Mouse (Mus musculus) mouse trophoblast stem cell (cell line): ENCODE data around the gene Arhgef3.

Experiments
- in situ Hi-C, 2 experiments: fragments of 300-500 bp; cut with MseI, MboI; formaldehyde crosslinking; loops; 2 replicates in 1 of 2; 3 replicates in 1 of 2; pipeline ENCODE4 v1.15.1; 2025

The Arhgef3 gene

DNA sequence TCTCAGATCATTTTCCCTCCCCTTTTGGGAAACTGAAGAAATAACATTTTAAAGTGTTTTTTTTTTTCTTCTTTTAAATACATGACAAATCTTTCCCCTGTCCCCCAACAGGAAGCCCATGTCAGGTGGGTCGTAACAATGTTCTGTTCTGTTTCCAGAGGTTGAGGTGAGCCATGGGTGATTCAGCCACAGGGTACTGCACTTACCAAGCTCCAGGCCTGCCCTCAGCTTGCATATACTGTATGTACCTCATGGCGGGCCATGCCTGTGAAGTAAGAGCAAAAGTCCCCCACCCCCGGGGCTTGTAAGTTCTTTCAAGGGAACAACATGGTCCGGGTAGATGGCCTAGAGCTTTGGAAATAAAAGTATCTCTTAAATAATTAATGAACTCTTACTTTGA, 188.6 kb downstream of the Arhgef3 start:
- in situ Hi-C loops: no loop called here

DNA sequence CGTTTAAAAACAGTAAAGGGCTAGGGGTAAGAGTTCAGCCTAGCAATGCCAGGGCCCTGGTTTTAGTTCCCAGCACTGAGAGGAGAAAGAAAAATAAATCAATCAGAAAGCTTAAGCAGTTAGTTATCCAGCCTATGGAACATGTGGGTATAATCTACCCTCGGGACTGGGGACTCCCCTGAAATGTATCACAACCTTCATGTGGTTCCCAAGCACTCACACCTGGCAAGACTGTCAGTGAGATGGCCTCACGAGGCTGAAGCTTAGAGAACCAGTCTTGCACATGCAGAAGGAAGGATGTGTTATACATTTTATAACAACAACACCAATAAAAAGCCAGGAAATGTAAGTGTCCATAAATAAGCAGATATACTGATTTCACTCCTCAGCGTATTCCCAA, 189.7 kb downstream of the Arhgef3 start:
- in situ Hi-C loops: no loop called here

DNA sequence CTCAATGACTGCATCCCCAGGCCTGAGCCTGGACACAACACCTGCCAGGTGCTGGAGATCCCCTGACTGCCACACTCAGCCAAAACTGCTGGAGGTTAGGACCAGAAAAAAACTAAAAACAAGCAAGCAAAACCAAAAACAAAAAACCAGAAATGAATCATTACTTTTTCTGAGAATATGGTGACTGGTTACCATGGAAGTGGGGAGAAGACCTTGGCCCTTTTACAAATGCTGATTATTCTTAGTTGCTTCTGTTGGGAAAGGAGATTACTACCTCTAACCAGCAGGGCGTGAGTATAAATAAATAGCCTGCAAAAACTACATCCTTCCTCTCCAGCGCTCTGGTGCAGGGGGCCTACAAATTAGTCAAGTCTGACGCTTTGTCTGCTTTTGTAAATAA, 194.1 kb downstream of the Arhgef3 start:
- in situ Hi-C loops: no loop called here

DNA sequence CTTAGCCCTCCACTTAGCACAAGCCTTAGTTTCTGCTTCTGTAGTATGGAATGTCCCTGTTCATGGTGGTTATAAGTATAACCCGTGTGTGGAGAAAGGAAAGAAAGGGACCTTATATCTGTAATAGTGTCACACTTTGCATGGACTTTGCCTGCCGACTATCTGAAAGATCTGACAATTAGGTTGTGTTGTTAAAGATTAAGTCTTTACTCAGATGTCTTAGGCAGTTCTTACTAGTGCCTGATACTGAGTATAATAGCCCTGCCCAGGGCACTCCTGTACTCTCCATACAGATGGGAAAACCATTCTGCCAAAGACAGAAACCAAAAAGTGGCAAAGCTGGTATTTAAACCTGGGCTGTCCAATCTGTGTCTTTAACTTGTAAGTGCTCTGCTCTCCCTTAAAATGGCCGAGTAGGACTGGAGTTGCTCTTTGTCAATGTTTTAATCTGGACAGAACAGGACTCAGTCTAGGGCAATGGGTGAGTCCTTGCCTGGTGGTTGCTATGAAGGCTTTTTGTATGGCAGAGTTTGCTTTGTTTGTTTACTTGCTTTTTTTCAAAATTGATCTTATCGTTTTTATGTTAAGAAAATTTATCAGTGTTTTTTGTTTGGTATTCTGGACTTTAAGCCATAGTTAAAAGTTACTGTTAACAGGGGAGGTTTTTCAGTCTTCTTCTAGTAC, 196.0 kb downstream of the Arhgef3 start:
- in situ Hi-C loops: no loop called here

DNA sequence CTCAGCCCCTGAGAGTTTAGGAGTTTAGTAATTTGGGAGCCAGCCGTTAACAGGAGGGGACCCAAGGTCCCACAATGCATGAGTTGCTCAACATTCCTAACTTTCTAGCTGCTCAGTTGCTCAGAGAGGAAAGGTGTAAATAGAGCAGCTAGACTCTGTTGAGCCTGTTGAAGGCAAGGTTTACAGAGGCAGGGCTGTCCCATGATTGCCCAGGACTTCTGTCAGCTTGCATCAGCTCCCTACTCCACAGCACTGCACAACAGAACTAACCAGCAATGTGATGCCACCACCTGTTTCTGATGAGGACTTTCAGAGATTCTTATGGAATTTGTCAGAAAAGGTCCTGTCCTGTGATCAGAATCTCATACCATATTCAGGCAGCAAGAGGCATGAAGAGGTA, 197.7 kb downstream of the Arhgef3 start:
- in situ Hi-C loops: no loop called here

DNA sequence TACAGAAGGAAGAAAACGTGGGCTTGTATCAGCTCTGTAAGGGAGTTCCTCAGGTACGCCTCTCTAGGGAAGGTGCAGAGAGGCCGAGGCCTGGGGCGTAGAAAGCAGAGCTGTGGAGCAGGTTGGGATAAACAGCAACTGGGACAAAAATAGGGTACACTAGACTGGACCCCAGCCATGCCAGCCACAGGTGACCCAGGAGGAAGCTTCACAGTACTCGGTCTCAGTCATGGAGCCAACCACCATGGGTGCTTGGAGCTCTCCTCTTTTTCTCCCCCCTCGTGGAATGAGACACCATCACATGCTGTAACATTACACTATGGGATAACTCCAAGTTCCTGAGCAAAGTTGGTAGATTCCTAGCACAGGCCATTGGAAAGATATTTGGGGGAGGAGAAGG, 201.0 kb downstream of the Arhgef3 start:
- in situ Hi-C loops: no loop called here

DNA sequence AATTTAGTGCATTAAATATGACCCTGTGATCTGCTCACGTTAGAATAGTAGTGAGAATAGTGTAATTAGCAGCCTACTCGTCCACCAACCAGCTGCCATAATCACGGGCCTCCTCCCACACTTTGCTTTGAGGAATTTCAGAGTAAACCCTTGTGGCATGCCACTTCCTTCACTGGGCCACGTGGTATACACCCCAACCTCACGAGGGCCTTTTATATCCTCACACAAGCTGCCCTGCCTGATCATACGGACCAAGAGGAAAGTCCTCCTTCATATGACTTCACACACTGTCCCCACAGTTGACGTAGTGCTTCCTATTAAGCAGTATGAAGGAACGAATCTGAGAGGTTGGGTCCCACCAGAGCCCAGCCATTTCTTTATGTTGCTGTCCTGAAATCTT, 202.4 kb downstream of the Arhgef3 start:
- in situ Hi-C loops: no loop called here

DNA sequence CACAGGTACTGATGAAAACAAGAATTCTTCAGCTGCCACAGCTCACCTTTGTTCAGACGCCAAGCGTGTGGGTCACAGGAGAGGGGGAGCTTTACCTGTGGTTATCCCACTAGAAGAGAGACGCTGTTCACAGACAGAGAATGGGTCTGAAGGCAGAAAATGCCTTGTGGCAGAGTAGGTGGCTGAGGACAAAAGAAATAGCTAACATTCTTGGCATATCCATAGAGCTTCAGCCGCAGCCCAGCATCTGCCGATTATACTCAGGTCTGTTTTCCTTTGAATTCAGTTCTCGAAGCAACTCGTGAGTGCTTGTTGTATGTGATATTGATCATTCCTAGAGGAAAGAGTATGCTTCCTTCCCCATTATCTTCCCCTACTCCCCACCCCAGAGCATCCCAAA, 204.7 kb downstream of the Arhgef3 start:
- in situ Hi-C loops: no loop called here

DNA sequence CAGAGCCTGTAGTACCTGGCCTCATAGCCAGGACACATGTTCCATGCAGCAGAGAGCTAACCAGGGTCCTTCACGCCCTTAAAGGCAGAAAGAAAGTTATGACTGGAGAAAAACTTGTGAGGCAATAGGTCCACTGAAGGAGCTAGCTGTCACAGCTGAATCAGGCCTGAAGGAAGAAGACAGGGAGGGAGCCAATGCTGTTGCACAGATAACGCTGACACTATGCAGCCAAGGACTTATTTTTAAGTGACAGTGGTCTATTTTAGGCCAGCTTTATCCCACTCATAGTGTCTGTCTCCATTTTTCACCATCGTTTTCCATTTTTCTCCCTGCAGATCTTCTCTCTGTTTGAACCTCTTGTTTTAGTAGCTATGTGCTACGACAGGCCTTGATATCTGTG, 207.3 kb downstream of the Arhgef3 start:
- in situ Hi-C loops: no loop called here

DNA sequence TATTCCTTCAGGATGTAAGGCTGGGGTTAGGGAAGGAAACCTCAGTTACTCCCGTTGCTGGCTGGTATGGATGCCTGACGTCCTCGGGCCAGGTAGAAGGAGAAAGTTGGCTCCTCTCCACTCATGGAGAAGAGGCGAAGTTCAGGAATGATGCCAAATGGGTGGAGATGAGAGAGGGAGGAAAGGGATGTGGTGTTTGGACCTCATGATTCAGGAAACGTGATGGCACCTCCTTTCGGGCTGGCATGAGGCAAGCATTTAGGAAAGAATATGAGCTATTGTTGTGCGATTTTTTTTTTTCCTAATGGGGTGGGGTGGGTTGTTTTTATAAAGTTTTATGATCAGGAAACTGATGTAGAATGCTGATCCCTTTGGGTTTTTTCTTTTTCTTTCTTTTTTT, 210.0 kb downstream of the Arhgef3 start:
- in situ Hi-C loops: no loop called here

DNA sequence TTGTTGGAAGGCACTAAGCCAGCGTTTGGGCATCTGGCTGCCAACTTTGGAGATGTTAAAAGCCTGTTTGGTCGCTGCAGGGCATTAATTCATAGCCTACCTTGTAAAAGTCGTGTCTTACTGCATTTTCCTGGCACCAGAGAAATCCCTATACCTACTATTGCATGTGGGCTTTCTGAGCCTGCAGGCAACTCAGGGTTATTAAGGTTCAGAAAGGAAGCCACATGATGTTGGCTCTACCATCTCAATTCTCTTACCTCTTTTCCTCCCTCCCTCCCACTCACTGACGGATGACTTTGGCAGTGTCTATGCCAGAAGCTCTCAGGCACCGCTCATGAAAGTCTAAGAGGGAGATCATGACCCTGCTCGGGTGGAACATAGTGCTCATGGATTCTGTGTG, 210.8 kb downstream of the Arhgef3 start:
- in situ Hi-C loops: no loop called here

DNA sequence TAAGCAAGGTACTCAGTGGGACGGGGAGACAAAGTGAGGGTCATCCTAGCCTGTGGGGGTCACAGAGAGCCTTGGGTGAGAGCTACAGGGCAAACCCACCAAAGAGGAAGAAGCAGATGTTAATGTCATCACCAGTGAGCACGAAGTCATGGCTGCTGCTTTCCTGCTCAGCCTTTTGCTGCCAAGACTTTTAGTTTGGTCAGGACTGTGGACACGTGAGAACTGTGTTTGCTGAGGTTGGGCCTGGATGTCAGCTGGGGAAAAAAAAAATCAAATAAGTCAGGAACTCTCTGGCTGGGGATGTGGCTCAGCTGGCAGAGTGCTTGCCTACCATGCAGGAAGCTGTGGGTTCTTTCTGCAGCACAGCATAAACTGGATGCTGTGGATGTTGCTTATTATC, 213.2 kb downstream of the Arhgef3 start:
- in situ Hi-C loops: no loop called here

DNA sequence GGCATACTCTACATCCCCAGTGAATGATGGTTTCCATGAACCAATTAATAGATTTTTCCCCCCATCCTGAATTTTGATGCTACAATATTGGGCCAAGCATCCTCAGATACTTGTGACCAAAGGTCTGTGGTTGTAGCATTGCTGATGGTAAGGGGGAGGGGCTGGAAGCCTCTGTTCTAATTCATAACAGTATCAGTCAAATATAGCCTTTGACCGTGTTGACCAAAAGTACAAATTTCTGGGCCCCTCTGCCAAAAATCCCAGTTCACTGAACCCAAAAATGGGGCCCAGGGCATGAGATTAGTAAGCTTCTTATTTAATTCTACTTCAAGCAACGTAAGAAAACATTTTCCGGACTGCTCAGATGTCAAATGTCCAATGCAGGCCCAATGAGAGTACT, 214.3 kb downstream of the Arhgef3 start:
- in situ Hi-C loops: no loop called here

DNA sequence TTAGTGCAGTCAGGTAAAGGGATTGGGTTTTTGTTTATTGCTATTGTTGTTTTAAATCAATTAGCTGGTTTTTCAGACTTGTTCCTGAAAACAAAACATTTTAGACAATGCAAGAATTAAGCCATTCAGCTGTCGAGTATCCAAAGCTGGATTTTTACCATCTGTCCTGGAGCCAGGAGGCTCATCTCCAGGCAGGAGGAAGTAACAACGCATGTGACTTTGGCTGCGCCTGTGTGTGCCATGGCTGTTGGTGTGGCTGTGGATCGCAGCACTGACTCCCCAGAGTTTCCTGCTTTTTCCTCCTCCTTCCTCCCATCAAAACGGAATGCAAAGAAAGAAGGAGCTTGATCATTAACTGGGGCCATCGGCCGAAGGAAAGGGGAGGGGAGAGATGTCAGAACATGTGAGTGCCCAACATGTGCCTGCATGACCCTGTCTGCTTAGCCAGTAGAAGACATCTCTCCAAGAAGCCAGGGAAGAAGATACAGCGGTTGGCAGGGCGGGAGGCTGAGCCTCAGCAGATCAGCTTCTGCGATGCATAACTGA, 216.9 kb downstream of the Arhgef3 start:
- in situ Hi-C loops: no loop called here

DNA sequence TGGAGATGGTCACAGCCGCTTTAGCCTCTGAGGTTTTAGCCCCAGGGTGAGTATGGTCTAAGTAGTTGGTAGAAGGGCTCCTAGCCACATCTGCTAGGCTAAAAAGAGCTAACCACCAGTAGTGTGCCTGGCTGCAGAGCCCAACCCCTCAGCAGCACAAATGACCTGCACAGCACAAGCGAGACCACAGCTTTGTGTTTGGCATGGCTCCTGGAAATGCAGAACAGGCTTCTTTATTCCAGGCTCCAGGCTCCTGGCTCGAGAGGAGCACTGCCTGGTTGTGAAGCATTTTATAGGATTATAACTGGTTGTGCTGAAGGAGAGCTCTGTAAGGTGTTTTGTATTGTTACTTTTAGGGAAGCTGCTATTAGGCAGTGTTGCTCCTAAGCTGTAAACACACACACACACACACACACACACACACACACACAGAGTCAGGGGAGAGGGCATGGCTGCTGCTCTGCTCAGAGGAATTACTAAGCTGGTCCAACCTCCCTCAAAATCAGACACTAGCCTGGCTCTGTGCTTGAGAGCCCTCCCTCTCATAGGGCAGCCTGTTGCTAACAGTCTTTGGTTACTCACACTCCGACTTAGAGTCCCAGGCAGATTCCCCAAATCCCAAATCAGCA, 217.8 kb downstream of the Arhgef3 start:
- in situ Hi-C loops: no loop called here

DNA sequence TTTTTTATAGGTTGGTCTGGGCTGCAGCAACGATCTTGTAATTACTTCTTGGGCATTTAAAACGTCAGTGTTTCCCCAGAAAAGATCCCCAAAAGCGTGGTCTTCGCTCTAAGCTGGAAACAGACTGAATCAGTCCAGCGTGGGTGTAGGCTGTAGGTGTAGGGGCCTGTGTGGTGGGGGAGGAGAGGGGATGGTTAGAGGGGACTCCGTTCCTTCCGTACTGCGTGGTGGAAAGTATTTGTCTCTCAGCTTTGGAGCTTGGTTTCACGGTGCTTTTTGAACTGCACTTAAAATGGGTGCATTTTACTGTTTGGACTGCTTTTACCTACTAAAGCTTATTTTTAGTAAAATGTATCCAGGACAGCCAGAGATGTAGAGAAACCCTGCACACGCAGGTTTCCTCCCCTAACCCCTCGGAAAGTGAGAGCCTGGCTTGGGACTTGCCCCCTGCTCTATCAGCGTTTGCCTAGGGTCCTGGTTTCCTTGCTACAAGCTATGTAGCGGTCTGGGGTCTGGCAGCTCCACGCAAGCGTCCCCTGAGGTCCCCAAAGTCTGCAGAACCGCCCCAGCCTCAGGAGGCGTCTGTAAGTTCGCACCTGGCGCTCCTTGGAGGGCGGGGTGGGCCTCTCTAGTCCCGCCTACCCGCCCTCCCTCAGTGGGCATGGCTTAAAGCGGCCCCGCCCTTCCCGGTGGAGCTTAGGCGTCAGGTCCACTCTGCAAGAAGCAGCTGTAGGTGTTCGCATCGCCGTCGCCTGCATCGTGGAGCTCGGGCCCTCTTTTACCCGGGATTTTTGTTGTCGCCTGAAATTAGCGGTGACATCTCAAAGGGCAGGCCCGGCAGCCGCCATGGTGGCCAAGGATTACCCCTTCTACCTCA, 220.9 kb downstream of the Arhgef3 start:
- in situ Hi-C loops: no loop called here

DNA sequence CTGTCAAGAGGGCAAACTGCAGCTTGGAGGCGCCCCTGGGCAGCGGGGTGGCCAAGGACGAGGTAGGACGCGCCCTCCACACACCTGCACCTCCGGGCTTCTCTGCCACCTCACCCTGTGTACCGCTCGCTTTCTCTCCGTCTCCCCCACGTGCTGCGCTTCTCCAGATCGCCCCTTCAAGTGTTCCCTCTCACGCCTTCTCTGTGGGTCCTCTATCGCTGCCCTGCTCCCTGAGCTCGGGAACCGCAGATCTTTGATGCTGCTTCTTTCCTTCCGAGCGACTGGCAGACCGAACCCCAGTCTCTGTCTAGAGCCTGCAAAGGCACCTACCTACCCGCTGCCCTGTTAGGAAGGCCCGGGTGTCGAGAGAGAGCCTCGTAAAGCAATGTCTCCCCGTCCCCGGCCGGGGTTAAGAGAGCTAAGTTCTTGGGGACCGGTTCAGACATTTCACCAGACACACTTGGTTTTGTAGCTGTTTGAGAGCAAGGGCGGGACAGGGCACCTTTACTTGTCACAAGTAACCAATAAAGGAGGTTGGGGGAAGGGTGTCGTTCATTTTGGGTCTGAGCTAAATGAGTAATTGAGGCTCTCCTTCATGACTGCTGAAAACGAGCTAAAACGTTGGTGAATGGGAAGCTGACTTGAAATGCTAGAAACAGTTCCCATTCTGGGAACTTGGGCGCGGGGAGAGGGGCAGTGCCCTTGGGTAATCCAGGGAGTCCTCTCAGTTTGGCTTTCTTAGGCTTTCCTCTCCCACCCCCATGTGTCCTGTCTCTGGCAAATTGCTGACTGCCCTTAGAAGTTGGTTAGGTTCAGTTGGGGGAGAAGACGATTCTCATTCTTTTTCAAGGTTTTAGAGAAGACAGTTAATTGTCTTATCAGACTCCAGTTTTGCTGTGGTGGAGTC, 221.8 kb downstream of the Arhgef3 start:
- in situ Hi-C loops: no loop called here

DNA sequence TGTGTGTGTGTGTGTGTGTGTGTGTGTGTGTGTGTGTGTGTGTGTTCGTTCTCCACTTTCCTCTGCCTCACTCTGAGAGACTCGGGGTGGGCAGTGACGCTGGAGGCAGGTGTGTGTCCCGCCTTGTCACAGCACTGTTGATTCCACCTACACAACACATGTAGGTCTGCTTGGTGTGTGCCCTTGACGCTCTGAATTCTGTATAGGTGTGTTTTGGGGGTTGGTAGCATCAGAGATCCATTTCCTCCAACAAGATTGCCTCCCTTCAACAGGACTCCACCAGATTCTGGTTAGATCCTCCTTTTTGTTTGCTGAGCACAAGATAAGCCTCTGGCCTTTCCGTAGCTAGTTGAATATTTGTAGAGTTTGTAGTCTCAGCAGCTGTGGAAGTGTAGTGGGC, 222.5 kb downstream of the Arhgef3 start:
- in situ Hi-C loops: no loop called here

DNA sequence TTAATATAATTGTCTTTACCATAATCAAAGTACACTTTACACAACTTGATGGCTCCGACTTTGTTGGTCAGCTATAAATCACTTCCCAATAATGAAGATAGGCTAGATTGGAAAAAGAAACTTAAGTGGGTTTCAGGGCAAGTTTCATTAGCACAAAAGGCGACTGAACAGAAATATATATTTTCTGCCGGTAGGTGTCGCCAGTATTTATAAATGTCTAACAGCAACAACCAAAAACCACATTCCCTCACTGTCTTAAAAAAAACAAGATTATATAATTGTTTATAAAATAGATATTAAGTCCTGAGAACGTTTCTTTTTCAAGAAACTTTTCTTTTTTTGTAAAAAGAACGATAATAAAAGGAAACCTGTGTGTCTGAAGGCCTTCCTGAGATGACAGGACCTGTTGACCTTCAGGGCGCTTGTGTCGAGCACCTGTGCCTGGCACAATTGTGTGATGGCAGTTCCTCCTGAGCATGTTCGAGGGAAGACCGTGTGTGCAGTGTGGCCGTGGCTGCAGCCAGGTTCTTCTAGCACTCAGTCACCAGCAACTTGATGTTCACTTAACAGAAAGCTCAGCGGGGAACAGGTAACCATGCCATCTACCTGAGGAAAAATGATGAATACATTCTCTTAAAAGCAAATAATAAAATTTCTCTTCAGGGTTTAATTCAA, 223.5 kb downstream of the Arhgef3 start:
- in situ Hi-C loops: no loop called here

DNA sequence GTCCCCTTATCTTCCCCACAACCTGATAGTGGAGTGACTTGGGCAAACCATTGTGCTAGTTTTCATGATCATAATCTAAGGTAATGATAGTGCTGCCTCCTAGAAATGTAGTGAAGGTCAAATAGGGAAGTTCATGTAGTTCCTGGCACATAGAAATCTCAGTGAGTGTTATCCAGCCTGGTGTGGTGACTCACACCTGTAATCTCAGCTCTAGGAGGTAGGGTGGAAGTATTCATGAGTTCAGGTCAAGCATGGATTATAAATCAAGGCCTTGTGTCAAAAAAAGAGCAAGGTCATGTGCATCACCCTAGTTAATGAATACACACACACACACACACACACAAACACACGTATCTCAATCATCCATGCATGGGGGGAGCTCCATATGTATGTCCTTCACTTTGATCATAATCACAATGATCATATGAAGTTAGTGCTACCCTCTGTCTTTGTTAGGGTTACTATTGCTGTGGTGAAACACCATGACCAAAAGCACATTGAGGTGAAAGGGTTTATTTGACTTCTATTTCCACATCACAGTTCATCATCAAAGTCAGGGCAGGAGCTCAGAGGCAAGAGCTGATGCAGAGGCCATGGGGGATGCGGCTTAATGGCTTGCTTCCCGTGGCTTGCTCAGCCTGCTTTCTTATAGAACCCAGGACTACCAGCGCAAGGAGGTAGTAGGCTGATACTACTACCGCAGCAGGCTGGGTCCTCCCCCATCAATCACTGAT, 226.2 kb downstream of the Arhgef3 start:
- in situ Hi-C loops: no loop called here
